Mouse (Mus musculus): ENCODE results near the gene Suclg2. TPM values are rescaled to one million over a fixed set of nuclear protein-coding genes. Genes with fewer than 3 reads are reported as not detected.

Gene Suclg2
- polyA plus RNA-seq, 1 experiment from 2014 or later: 67.7 TPM

GRCm38 (mm10) chr6:95652774-95653173 lies 65.8 kb downstream of the Suclg2 start:
- no peaks in the 10 kb centered on the region for H3K9me3 ChIP-seq (ENCODE audit: control insufficient read depth, low read length)
- H3K27me3 ChIP-seq (ENCODE audit: control insufficient read depth, insufficient read depth, low read depth, low read length): no peaks in the 10 kb centered on the region
- H3K4me2 ChIP-seq (ENCODE audit: low read depth, low read length): no peak overlapping the region
- H3K27ac ChIP-seq (ENCODE audit: low read length): no peak overlapping the region
- 72% methylated on average over 6 of the region's 6 CpGs for WGBS
- no peak for ATAC-seq (ENCODE audit: low read depth)
- H3K36me3 ChIP-seq (ENCODE audit: control insufficient read depth, insufficient read depth, low read length): no peaks in the 10 kb centered on the region
- no peak overlapping the region for H3K4me3 ChIP-seq (ENCODE audit: low read length)
- peaks cover 13% of the 10 kb centered on the region; the same call in 1 of the 2 replicates for H3K4me1 ChIP-seq (replicated peaks; ENCODE audit: control insufficient read depth, insufficient read depth, low read length)
- no peak overlapping the region for H3K9ac ChIP-seq (ENCODE audit: low read length)

DNA sequence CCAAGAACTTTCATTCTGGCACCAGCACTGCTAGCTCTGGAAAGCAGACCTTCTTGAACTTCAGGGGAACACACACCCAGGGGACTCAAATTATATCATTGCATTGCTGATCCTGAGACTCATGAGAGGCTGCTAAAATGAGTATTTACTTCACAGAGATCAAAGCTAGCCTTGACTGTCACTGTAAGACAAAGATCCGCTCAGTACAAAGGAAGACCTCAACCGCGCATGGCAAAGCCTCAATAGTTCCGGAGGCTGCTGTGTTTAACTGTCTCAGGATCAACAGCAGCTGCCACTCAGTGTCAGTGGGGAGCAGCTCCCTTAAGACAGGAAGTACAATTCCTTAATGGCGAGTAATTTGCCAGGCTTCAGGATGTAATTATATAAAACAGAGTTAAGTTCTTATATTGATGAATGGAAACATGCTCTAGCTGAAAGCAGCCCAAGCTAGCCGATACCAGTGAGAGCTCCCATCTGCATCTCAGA lies 67.2 kb downstream of the Suclg2 start:
- Histone ChIP-seq H3K9me3 (ENCODE audit: control insufficient read depth, low read length) (no peaks in the 10 kb centered on the region), H3K4me3 (ENCODE audit: low read length) (no peak overlapping the region), H3K4me1 (replicated peaks; ENCODE audit: control insufficient read depth, insufficient read depth, low read length) (peaks cover 13% of the 10 kb centered on the region; the same call in 1 of the 2 replicates), H3K4me2 (ENCODE audit: low read depth, low read length) (peak overlapping the region; percentile 7; the same call in 1 of the 2 replicates), H3K27me3 (ENCODE audit: control insufficient read depth, insufficient read depth, low read depth, low read length) (no peaks in the 10 kb centered on the region), H3K27ac (ENCODE audit: low read length) (peak overlapping the region; percentile 6; the same call in 1 of the 2 replicates), H3K36me3 (ENCODE audit: control insufficient read depth, insufficient read depth, low read length) (no peaks in the 10 kb centered on the region), H3K9ac (ENCODE audit: low read length) (no peak overlapping the region)
- WGBS: 31% methylated on average over 6 of the region's 6 CpGs
- ATAC-seq (ENCODE audit: low read depth): peak; percentile 81

GRCm38 (mm10) chr6:95650082-95650722 lies 68.4 kb downstream of the Suclg2 start:
- Histone ChIP-seq H3K4me1 (replicated peaks; ENCODE audit: control insufficient read depth, insufficient read depth, low read length) (peaks cover 13% of the 10 kb centered on the region; the same call in 1 of the 2 replicates), H3K27me3 (ENCODE audit: control insufficient read depth, insufficient read depth, low read depth, low read length) (no peaks in the 10 kb centered on the region), H3K4me2 (ENCODE audit: low read depth, low read length) (no peak overlapping the region), H3K9ac (ENCODE audit: low read length) (no peak overlapping the region), H3K4me3 (ENCODE audit: low read length) (no peak overlapping the region), H3K27ac (ENCODE audit: low read length) (no peak overlapping the region), H3K9me3 (ENCODE audit: control insufficient read depth, low read length) (no peaks in the 10 kb centered on the region), H3K36me3 (ENCODE audit: control insufficient read depth, insufficient read depth, low read length) (no peaks in the 10 kb centered on the region)
- 39% methylated on average over 13 of the region's 13 CpGs for WGBS
- ATAC-seq (ENCODE audit: low read depth): no peak

DNA sequence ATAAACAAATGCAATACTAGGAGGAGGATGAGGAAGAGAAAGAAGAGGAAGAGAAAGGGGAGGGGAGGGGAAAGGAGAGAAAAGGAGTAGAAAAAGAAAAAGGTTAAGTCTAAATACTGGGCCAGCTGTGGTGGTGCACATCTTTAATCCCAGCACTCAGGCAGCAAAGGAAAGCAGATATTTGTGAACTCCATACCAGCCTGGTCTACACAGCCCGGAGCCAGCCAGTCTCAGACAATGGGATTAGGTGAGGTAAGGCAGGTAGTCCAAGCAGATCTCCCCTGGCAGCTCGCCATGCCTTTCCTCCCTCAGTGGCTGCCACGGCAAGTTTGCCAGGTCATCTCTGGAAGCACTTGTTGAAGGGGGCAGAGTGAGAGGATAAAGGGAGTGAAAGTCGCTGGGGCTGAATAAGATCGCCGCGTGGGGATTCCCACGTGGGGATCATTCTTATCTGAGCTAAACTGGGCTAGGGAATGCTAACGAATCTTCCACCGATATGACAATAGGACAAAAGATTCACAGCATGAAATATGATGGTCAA lies 69.4 kb downstream of the Suclg2 start:
- 73% methylated on average over 10 of the region's 10 CpGs for WGBS
- no peak overlapping the region for H3K4me2 ChIP-seq (ENCODE audit: low read depth, low read length)
- no peaks in the 10 kb centered on the region for H3K36me3 ChIP-seq (ENCODE audit: control insufficient read depth, insufficient read depth, low read length)
- no peaks in the 10 kb centered on the region for H3K27me3 ChIP-seq (ENCODE audit: control insufficient read depth, insufficient read depth, low read depth, low read length)
- H3K4me3 ChIP-seq (ENCODE audit: low read length): no peak overlapping the region
- H3K9me3 ChIP-seq (ENCODE audit: control insufficient read depth, low read length): no peaks in the 10 kb centered on the region
- H3K4me1 ChIP-seq (replicated peaks; ENCODE audit: control insufficient read depth, insufficient read depth, low read length): peaks cover 13% of the 10 kb centered on the region; the same call in 1 of the 2 replicates
- H3K9ac ChIP-seq (ENCODE audit: low read length): no peak overlapping the region
- ATAC-seq (ENCODE audit: low read depth): no peak
- H3K27ac ChIP-seq (ENCODE audit: low read length): no peak overlapping the region

- 93% methylated on average over 2 of the region's 2 CpGs for WGBS
- no peak overlapping the region for H3K4me2 ChIP-seq (ENCODE audit: low read depth, low read length)
Observed at GRCm38 (mm10) chr6:95637416-95637815, 81.2 kb downstream of the Suclg2 start.

GRCm38 (mm10) chr6:95635411-95635810 lies 83.2 kb downstream of the Suclg2 start:
- no peak for ATAC-seq (ENCODE audit: low read depth)
- H3K27ac ChIP-seq (ENCODE audit: low read length): no peak overlapping the region
- no peak overlapping the region for H3K4me3 ChIP-seq (ENCODE audit: low read length)
- H3K9ac ChIP-seq (ENCODE audit: low read length): no peak overlapping the region
- WGBS: 33% methylated on average over 2 of the region's 2 CpGs
- no peaks in the 10 kb centered on the region for H3K4me1 ChIP-seq (replicated peaks; ENCODE audit: control insufficient read depth, insufficient read depth, low read length)
- no peaks in the 10 kb centered on the region for H3K9me3 ChIP-seq (ENCODE audit: control insufficient read depth, low read length)
- H3K36me3 ChIP-seq (ENCODE audit: control insufficient read depth, insufficient read depth, low read length): no peaks in the 10 kb centered on the region
- H3K27me3 ChIP-seq (ENCODE audit: control insufficient read depth, insufficient read depth, low read depth, low read length): no peaks in the 10 kb centered on the region
- no peak overlapping the region for H3K4me2 ChIP-seq (ENCODE audit: low read depth, low read length)

More at GRCm38 (mm10) chr6:95637416-95637815, 81.2 kb downstream of the Suclg2 start:
- no peak for ATAC-seq (ENCODE audit: low read depth)
- no peaks in the 10 kb centered on the region for H3K9me3 ChIP-seq (ENCODE audit: control insufficient read depth, low read length)
- no peaks in the 10 kb centered on the region for H3K4me1 ChIP-seq (replicated peaks; ENCODE audit: control insufficient read depth, insufficient read depth, low read length)
- no peaks in the 10 kb centered on the region for H3K36me3 ChIP-seq (ENCODE audit: control insufficient read depth, insufficient read depth, low read length)
- H3K27me3 ChIP-seq (ENCODE audit: control insufficient read depth, insufficient read depth, low read depth, low read length): no peaks in the 10 kb centered on the region
- no peak overlapping the region for H3K9ac ChIP-seq (ENCODE audit: low read length)
- no peak overlapping the region for H3K27ac ChIP-seq (ENCODE audit: low read length)
- H3K4me3 ChIP-seq (ENCODE audit: low read length): no peak overlapping the region

DNA sequence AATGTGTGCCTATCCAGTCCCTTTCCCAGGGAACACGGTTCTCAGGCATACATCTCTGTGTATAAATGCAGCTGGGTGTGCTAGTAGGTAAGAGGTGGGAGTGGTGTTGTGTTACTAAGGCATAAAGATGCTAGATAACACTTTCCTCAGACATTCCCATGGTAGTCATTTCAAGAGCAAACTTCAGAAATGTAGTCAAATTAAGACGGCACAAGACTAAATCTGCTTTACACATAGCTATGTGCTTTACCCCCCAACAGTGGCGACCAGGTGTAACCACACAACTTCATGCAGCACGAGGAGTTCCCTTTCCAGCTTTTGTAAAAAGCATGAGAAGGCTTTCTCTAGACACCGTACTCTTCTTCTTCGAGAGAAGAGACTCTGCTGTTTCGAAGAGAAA lies 89.5 kb downstream of the Suclg2 start:
- 86% methylated on average over 7 of the region's 7 CpGs for WGBS
- no peaks in the 10 kb centered on the region for H3K4me1 ChIP-seq (replicated peaks; ENCODE audit: control insufficient read depth, insufficient read depth, low read length)
- H3K4me3 ChIP-seq (ENCODE audit: low read length): no peak overlapping the region
- H3K4me2 ChIP-seq (ENCODE audit: low read depth, low read length): no peak overlapping the region
- no peaks in the 10 kb centered on the region for H3K9me3 ChIP-seq (ENCODE audit: control insufficient read depth, low read length)
- no peaks in the 10 kb centered on the region for H3K36me3 ChIP-seq (ENCODE audit: control insufficient read depth, insufficient read depth, low read length)
- no peak overlapping the region for H3K9ac ChIP-seq (ENCODE audit: low read length)
- H3K27ac ChIP-seq (ENCODE audit: low read length): no peak overlapping the region
- no peak for ATAC-seq (ENCODE audit: low read depth)
- no peaks in the 10 kb centered on the region for H3K27me3 ChIP-seq (ENCODE audit: control insufficient read depth, insufficient read depth, low read depth, low read length)

GRCm38 (mm10) chr6:95621821-95622220 lies 96.8 kb downstream of the Suclg2 start:
- H3K36me3 ChIP-seq (ENCODE audit: control insufficient read depth, insufficient read depth, low read length): no peaks in the 10 kb centered on the region
- peak; percentile 94 for ATAC-seq (ENCODE audit: low read depth)

DNA sequence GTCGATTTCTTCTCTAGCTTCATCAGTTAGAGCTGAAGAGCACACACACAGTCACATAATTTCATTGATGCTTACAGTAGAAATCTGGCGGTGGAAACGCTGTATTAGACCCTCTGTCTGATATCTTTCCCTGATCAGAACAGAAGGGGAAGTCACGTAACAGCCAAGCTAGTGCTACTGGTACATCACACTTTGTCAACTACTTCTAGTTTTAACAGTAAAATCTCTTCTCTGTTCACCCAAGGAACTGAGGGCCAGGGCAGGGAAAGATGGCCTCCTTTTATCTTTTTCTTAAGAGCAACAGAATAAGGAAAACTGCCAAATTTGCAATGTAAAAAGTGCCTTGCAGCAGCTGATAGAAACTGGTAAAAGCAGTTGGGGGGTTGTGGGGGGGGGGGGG lies 97.8 kb downstream of the Suclg2 start:
- Histone ChIP-seq H3K9ac (ENCODE audit: low read length) (no peak overlapping the region), H3K4me2 (ENCODE audit: low read depth, low read length) (no peak overlapping the region), H3K36me3 (ENCODE audit: control insufficient read depth, insufficient read depth, low read length) (no peaks in the 10 kb centered on the region), H3K9me3 (ENCODE audit: control insufficient read depth, low read length) (no peaks in the 10 kb centered on the region), H3K4me3 (ENCODE audit: low read length) (no peak overlapping the region), H3K27me3 (ENCODE audit: control insufficient read depth, insufficient read depth, low read depth, low read length) (no peaks in the 10 kb centered on the region), H3K27ac (ENCODE audit: low read length) (peak overlapping the region; percentile 10; the same call in 1 of the 2 replicates), H3K4me1 (replicated peaks; ENCODE audit: control insufficient read depth, insufficient read depth, low read length) (peaks cover 2% of the 10 kb centered on the region; the same call in 1 of the 2 replicates)
- WGBS: 69% methylated on average over 4 of the region's 4 CpGs
- no peak for ATAC-seq (ENCODE audit: low read depth)

More at GRCm38 (mm10) chr6:95621821-95622220, 96.8 kb downstream of the Suclg2 start:
- Histone ChIP-seq H3K9me3 (ENCODE audit: control insufficient read depth, low read length) (no peaks in the 10 kb centered on the region), H3K4me1 (replicated peaks; ENCODE audit: control insufficient read depth, insufficient read depth, low read length) (peaks cover 2% of the 10 kb centered on the region; the same call in 1 of the 2 replicates), H3K4me3 (ENCODE audit: low read length) (no peak overlapping the region), H3K4me2 (ENCODE audit: low read depth, low read length) (no peak overlapping the region), H3K27ac (ENCODE audit: low read length) (no peak overlapping the region; the same call in 1 of the 2 replicates), H3K9ac (ENCODE audit: low read length) (no peak overlapping the region), H3K27me3 (ENCODE audit: control insufficient read depth, insufficient read depth, low read depth, low read length) (no peaks in the 10 kb centered on the region)
- WGBS: 46% methylated on average over 2 of the region's 2 CpGs
